Mouse (Mus musculus) MEL (cell line): ENCODE measurements around the gene Fam78b. TPM values are rescaled to one million over a fixed set of nuclear protein-coding genes. Genes with fewer than 3 reads are reported as not detected.

Experiments
- DNase-seq: peaks from one replicate; pipeline ENCODE4 v3.0.0; 2011; ENCODE audit warnings: low read depth, low spot score
- H3K27ac ChIP-seq: 2 replicates; pipeline ENCODE4 v1.5.1; 2012; ENCODE audit warnings: low read depth, mild to moderate bottlenecking, control low read depth, low read length, moderate library complexity; ENCODE audit not compliant: control insufficient read depth
- H3K27me3 ChIP-seq, 2 experiments: fragments of 150-350 bp in 1 of 2; sonication (generic) in 1 of 2; 2 replicates each; pipeline ENCODE4 v1.6.1; 2012; ENCODE audit warnings: low read length in 2 of 2, mild to moderate bottlenecking in 2 of 2, improper control_type of control experiment in 1 of 2, moderate library complexity in 1 of 2; ENCODE audit not compliant: insufficient read depth in 2 of 2, control insufficient read depth in 1 of 2
- H3K36me3 ChIP-seq, 2 experiments: 2 replicates each; pipeline ENCODE4 v1.6.1; 2012 to 2014; ENCODE audit warnings: low read length in 2 of 2, improper control_type of control experiment in 1 of 2, inconsistent platforms in 1 of 2, mild to moderate bottlenecking in 1 of 2; ENCODE audit not compliant: insufficient read depth in 2 of 2, control insufficient read depth in 1 of 2
- H3K4me1 ChIP-seq, 2 experiments: fragments of 150-350 bp in 1 of 2; sonication (generic) in 1 of 2; 2 replicates each; pipeline ENCODE4 v1.6.1; 2012; ENCODE audit warnings: low read length in 2 of 2, improper control_type of control experiment in 1 of 2, mild to moderate bottlenecking in 1 of 2; ENCODE audit not compliant: insufficient read depth in 2 of 2, control insufficient read depth in 1 of 2
- H3K4me3 ChIP-seq, 2 experiments: fragments of 150-350 bp in 1 of 2; sonication (generic) in 1 of 2; 2 replicates each; pipeline ENCODE4 v1.5.1; 2012; ENCODE audit warnings: low read depth in 2 of 2, low read length in 2 of 2, mild to moderate bottlenecking in 2 of 2, moderate library complexity in 2 of 2, control low read depth in 1 of 2, improper control_type of control experiment in 1 of 2; ENCODE audit not compliant: control insufficient read depth in 1 of 2, insufficient read depth in 1 of 2
- H3K79me2 ChIP-seq: 2 replicates; pipeline ENCODE4 v1.6.1; 2012; ENCODE audit warnings: mild to moderate bottlenecking, low read length, moderate library complexity; ENCODE audit not compliant: control insufficient read depth, poor library complexity, insufficient read depth
- H3K9ac ChIP-seq: 2 replicates; pipeline ENCODE4 v1.6.1; 2012; ENCODE audit warnings: low read depth, mild to moderate bottlenecking, control low read depth, low read length, moderate library complexity; ENCODE audit not compliant: control insufficient read depth, poor library complexity, severe bottlenecking
- H3K9me3 ChIP-seq: fragments of 150-350 bp; sonication (generic); replicated peaks from 2 replicates; pipeline ENCODE4 v1.6.1; 2012; ENCODE audit warnings: mild to moderate bottlenecking, low read length, improper control_type of control experiment, moderate library complexity; ENCODE audit not compliant: insufficient read depth
- BHLHE40 ChIP-seq: IDR thresholded peaks from 2 replicates; pipeline ENCODE4 v1.6.1; 2012; ENCODE audit warnings: low read depth, mild to moderate bottlenecking, inconsistent platforms, low read length, improper control_type of control experiment, borderline replicate concordance
- CHD1 ChIP-seq: IDR thresholded peaks from 2 replicates; pipeline ENCODE4 v1.6.1; 2012; ENCODE audit warnings: low read depth, mild to moderate bottlenecking, inconsistent platforms, low read length, improper control_type of control experiment
- CHD2 ChIP-seq: IDR thresholded peaks from 2 replicates; pipeline ENCODE4 v1.6.1; 2011; ENCODE audit warnings: low read length, improper control_type of control experiment
- CTCF ChIP-seq, 3 experiments: IDR thresholded peaks in 2 of 3; conservative IDR thresholded peaks in 1 of 3; 2 replicates each; pipeline ENCODE4 v1.5.1; 2011 to 2012; ENCODE audit warnings: low read length in 3 of 3, low read depth in 2 of 3, mild to moderate bottlenecking in 2 of 3, improper control_type of control experiment in 1 of 3, inconsistent platforms in 1 of 3, mixed read lengths in 1 of 3, moderate library complexity in 1 of 3; ENCODE audit not compliant: control insufficient read depth in 1 of 3, insufficient read depth in 1 of 3, poor library complexity in 1 of 3, severe bottlenecking in 1 of 3
- E2F4 ChIP-seq: IDR thresholded peaks from 2 replicates; pipeline ENCODE4 v1.6.1; 2011; ENCODE audit warnings: low read depth, low read length, improper control_type of control experiment, borderline replicate concordance
- ELF1 ChIP-seq: IDR thresholded peaks from 2 replicates; pipeline ENCODE4 v1.6.1; 2014; ENCODE audit warnings: low read depth, mild to moderate bottlenecking, inconsistent platforms, low read length, improper control_type of control experiment, moderate library complexity
- EP300 ChIP-seq, 2 experiments: IDR thresholded peaks; 2 replicates each; pipeline ENCODE4 v1.6.1; 2011; ENCODE audit warnings: improper control_type of control experiment in 2 of 2, low read length in 2 of 2, low read depth in 1 of 2, mild to moderate bottlenecking in 1 of 2
- ETS1 ChIP-seq: IDR thresholded peaks from 2 replicates; pipeline ENCODE4 v1.6.1; 2012; ENCODE audit warnings: low read depth, mild to moderate bottlenecking, inconsistent platforms, low read length, improper control_type of control experiment, moderate library complexity
- GABPA ChIP-seq: IDR thresholded peaks from 2 replicates; pipeline ENCODE4 v1.6.1; 2012; ENCODE audit warnings: low read depth, mild to moderate bottlenecking, inconsistent platforms, low read length, improper control_type of control experiment, moderate library complexity
- HCFC1 ChIP-seq: IDR thresholded peaks from 2 replicates; pipeline ENCODE4 v1.6.1; 2012; ENCODE audit warnings: low read depth, mild to moderate bottlenecking, inconsistent platforms, low read length, improper control_type of control experiment, moderate library complexity
- JUND ChIP-seq: IDR thresholded peaks from 2 replicates; pipeline ENCODE4 v1.6.1; 2011; ENCODE audit warnings: low read depth, mild to moderate bottlenecking, improper control_type of control experiment, low read length
- MAFK ChIP-seq: IDR thresholded peaks from 2 replicates; pipeline ENCODE4 v1.6.1; 2011; ENCODE audit warnings: low read depth, mild to moderate bottlenecking, low read length, improper control_type of control experiment, borderline replicate concordance
- MAZ ChIP-seq: IDR thresholded peaks from 2 replicates; pipeline ENCODE4 v1.6.1; 2012; ENCODE audit warnings: low read depth, mild to moderate bottlenecking, inconsistent platforms, low read length, improper control_type of control experiment
- MXI1 ChIP-seq: IDR thresholded peaks from 2 replicates; pipeline ENCODE4 v1.6.1; 2011; ENCODE audit warnings: mild to moderate bottlenecking, low read depth, low read length, improper control_type of control experiment
- MYC ChIP-seq: IDR thresholded peaks from 2 replicates; pipeline ENCODE4 v1.6.1; 2011; ENCODE audit warnings: low read depth, mild to moderate bottlenecking, low read length, improper control_type of control experiment, moderate library complexity
- NRF1 ChIP-seq: IDR thresholded peaks from 2 replicates; pipeline ENCODE4 v1.6.1; 2014; ENCODE audit warnings: low read depth, mild to moderate bottlenecking, inconsistent platforms, low read length, improper control_type of control experiment, moderate library complexity; ENCODE audit not compliant: poor library complexity, insufficient read depth, severe bottlenecking
- POLR2A ChIP-seq, 2 experiments: IDR thresholded peaks; 2 replicates each; pipeline ENCODE4 v1.6.1; 2011 to 2012; ENCODE audit warnings: low read length in 2 of 2, mild to moderate bottlenecking in 2 of 2, control low read depth in 1 of 2, improper control_type of control experiment in 1 of 2, low read depth in 1 of 2, moderate library complexity in 1 of 2; ENCODE audit not compliant: control insufficient read depth in 1 of 2, insufficient read depth in 1 of 2, poor library complexity in 1 of 2
- POLR2AphosphoS2 ChIP-seq: IDR thresholded peaks from 2 replicates; pipeline ENCODE4 v1.6.1; 2011; ENCODE audit warnings: low read length, improper control_type of control experiment
- POLR2AphosphoS5 ChIP-seq: IDR thresholded peaks from 2 replicates; pipeline ENCODE4 v1.6.1; 2012; ENCODE audit warnings: low read depth, borderline replicate concordance, mild to moderate bottlenecking, inconsistent platforms, low read length, moderate library complexity, mixed read lengths
- RAD21 ChIP-seq: IDR thresholded peaks from 2 replicates; pipeline ENCODE4 v1.6.1; 2011; ENCODE audit warnings: mild to moderate bottlenecking, low read depth, low read length, improper control_type of control experiment
- SIN3A ChIP-seq: IDR thresholded peaks from 2 replicates; pipeline ENCODE4 v1.6.1; 2012; ENCODE audit warnings: low read length, improper control_type of control experiment, inconsistent platforms
- SMC3 ChIP-seq: IDR thresholded peaks from 2 replicates; pipeline ENCODE4 v1.6.1; 2011; ENCODE audit warnings: low read depth, low read length, improper control_type of control experiment
- TCF12 ChIP-seq: IDR thresholded peaks from 2 replicates; pipeline ENCODE4 v1.6.1; 2014; ENCODE audit warnings: low read depth, mild to moderate bottlenecking, inconsistent platforms, low read length, improper control_type of control experiment, moderate library complexity
- USF2 ChIP-seq, 2 experiments: IDR thresholded peaks; 2 replicates each; pipeline ENCODE4 v1.6.1; 2011 to 2012; ENCODE audit warnings: improper control_type of control experiment in 2 of 2, low read length in 2 of 2, borderline replicate concordance in 1 of 2, inconsistent platforms in 1 of 2, low read depth in 1 of 2, mild to moderate bottlenecking in 1 of 2; ENCODE audit not compliant: insufficient read depth in 1 of 2
- ZC3H11A ChIP-seq: IDR thresholded peaks from 2 replicates; pipeline ENCODE4 v1.6.1; 2012; ENCODE audit warnings: low read depth, mild to moderate bottlenecking, inconsistent platforms, low read length, improper control_type of control experiment
- ZNF384 ChIP-seq: IDR thresholded peaks from 2 replicates; pipeline ENCODE4 v1.6.1; 2012; ENCODE audit warnings: low read depth, mild to moderate bottlenecking, inconsistent platforms, low read length, improper control_type of control experiment
- polyA plus RNA-seq, 2 experiments: library from polyadenylated mRNA; stranded (reverse) in 1 of 2; unstranded in 1 of 2; fragments of >175 nt in 1 of 2; fragments of >200 nt in 1 of 2; gene quantifications; 2 replicates each; pipeline versions ENCODE4 v1.2.1 to v1.2.4; 2012; ENCODE audit warnings: low replicate concordance in 2 of 2, low read depth in 1 of 2; ENCODE audit not compliant: insufficient read length in 2 of 2, insufficient read depth in 1 of 2, missing spikeins in 1 of 2
- total RNA-seq: library from RNA; depleted of rRNA; stranded (reverse); fragments of 300-350 nt; gene quantifications from 2 replicates; pipeline ENCODE4 v1.2.3, GENCODE M21; 2012

Gene Fam78b
- total and polyA plus RNA-seq, 3 experiments = not detected

- Histone ChIP-seq H3K9me3 (no peaks in the 10 kb centered on the region), H3K9ac (no peak overlapping the region), H3K36me3 (no peaks in the 10 kb centered on the region), H3K27me3 (no peaks in the 10 kb centered on the region; a peak in 1 of 4 replicates), H3K4me3 (no peak overlapping the region), H3K79me2 (no peaks in the 10 kb centered on the region), H3K27ac (no peak overlapping the region), H3K4me1 (no peaks in the 10 kb centered on the region)
- no peak for DNase-seq
- TF ChIP-seq SIN3A (no peak), SMC3 (no peak), NRF1 (no peak), E2F4 (no peak), POLR2AphosphoS2 (no peak), CTCF (IDR thresholded peaks at IDR 0.05 in 2 of 3, conservative IDR thresholded peaks at IDR 0.05 in 1 of 3; ENCODE audit: control insufficient read depth in 1 of 3, insufficient read depth in 1 of 3, low read depth in 2 of 3, low read length in 3 of 3, poor library complexity in 1 of 3, severe bottlenecking in 1 of 3) (no peak), CHD2 (no peak), JUND (no peak)
Observed at GRCm38 (mm10) chr1:167063971-167064370, 62.8 kb downstream of the Fam78b start.

GRCm38 (mm10) chr1:167065541-167065940, 64.3 kb downstream of the Fam78b start:
- no peak overlapping the region for H3K9ac ChIP-seq
- no peak overlapping the region for H3K27ac ChIP-seq
- no peaks in the 10 kb centered on the region; a peak in 1 of 4 replicates for H3K27me3 ChIP-seq
- H3K79me2 ChIP-seq = no peaks in the 10 kb centered on the region
- no peak for DNase-seq
- no peaks in the 10 kb centered on the region for H3K36me3 ChIP-seq
- TF ChIP-seq SIN3A (no peak), ZNF384 (no peak), HCFC1 (no peak), POLR2AphosphoS5 (no peak), POLR2A (IDR thresholded peaks at IDR 0.05; ENCODE audit: control insufficient read depth in 1 of 2, insufficient read depth in 1 of 2, low read depth in 1 of 2, low read length in 2 of 2, poor library complexity in 1 of 2) (no peak), NRF1 (no peak), GABPA (no peak), ELF1 (no peak), RAD21 (no peak), CHD1 (no peak), MAZ (no peak)
- H3K9me3 ChIP-seq = no peaks in the 10 kb centered on the region
- no peak overlapping the region for H3K4me3 ChIP-seq
- H3K4me1 ChIP-seq = no peaks in the 10 kb centered on the region

GRCm38 (mm10) chr1:167065986-167066385, 64.8 kb downstream of the Fam78b start:
- no peak for DNase-seq
- Histone ChIP-seq H3K9ac (no peak overlapping the region), H3K79me2 (no peaks in the 10 kb centered on the region), H3K27me3 (no peaks in the 10 kb centered on the region; a peak in 1 of 4 replicates), H3K4me3 (no peak overlapping the region), H3K4me1 (no peaks in the 10 kb centered on the region), H3K27ac (no peak overlapping the region), H3K9me3 (no peaks in the 10 kb centered on the region), H3K36me3 (no peaks in the 10 kb centered on the region)
- TF ChIP-seq ETS1 = no peak
- no peak for TF ChIP-seq MYC
- TF ChIP-seq TCF12 = no peak
- TF ChIP-seq POLR2A (IDR thresholded peaks at IDR 0.05; ENCODE audit: control insufficient read depth in 1 of 2, insufficient read depth in 1 of 2, low read depth in 1 of 2, low read length in 2 of 2, poor library complexity in 1 of 2) = no peak
- no peak for TF ChIP-seq USF2 (IDR thresholded peaks at IDR 0.05; ENCODE audit: borderline replicate concordance in 1 of 2, insufficient read depth in 1 of 2, low read depth in 1 of 2, low read length in 2 of 2)
- TF ChIP-seq CHD2 = no peak
- TF ChIP-seq EP300 (IDR thresholded peaks at IDR 0.05; ENCODE audit: low read depth in 1 of 2, low read length in 2 of 2) = no peak
- no peak for TF ChIP-seq GABPA
- TF ChIP-seq MAFK = no peak
- no peak for TF ChIP-seq MXI1
- no peak for TF ChIP-seq BHLHE40
- TF ChIP-seq SMC3 = no peak
- no peak for TF ChIP-seq ZC3H11A
